Mouse (Mus musculus): Measurements from ENCODE around the gene Cad.

Gene Cad

GRCm38 (mm10) chr5:31110781-31111180 is 56.2 kb downstream of the Cad start:
- in situ Hi-C loops (cut with MboI), result no loop called here

DNA sequence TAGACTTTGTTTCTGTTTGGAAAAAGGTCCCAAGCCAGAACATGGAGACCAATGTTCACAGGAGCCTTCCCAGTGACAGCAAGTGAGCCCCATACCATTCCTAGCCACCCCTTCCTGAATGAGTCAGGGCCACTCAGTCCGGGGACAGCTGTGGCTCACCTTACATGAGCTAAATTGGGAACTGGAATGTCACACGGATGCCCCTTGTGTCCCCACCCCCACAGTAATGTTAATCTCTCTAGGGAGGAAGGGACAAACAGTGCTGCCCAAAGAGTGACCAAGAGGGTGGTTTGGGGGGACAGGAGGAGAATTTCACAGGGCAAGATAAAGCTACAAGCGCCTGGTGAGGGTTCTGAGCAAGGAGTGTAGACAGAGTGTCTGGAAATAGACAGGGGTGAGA is 61.8 kb downstream of the Cad start, which contains the start of gene Trim54:
Trim54 (plus strand) TSS at position 359 of the 400 bp plus-strand sequence.
- in situ Hi-C loops (cut with MboI), result no loop called here

DNA sequence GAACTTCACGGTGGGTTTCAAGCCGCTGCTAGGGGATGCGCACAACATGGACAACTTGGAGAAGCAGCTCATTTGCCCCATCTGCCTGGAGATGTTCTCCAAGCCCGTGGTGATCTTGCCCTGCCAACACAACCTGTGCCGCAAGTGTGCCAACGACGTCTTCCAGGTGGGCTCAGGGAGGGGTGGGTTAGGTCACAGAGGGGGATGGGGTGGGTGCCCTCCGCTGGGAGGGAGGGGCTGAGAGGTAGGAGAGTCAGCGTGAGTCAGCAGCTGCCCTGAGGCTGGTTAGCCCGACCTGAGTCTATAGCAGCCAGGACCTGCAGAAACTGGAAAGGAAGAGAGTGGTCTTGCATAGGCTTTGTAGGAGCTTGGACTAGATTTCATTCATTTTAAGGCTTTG is 62.3 kb downstream of the Cad start:
- in situ Hi-C loops (cut with MboI), result no loop called here

DNA sequence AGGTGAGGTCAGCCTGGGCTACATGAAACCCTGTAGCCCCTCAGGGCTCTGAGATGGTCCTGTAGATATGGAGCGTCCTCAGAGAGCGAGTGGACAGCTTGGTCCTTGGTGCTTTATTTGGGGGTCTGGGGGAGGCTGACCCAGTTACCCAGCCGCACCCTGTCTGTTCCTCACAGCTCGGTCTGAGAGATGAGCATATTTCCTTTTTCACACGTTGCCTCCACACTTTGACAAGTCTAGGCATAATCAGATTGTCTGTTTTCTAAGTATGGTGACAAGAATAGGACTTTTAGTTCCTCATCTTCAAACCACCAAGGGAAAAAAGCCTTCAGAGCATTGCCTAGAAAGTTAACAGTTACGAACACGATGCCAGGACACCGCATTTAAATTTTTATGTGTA is 66.5 kb downstream of the Cad start:
- in situ Hi-C loops (cut with MboI), result no loop called here

GRCm38 (mm10) chr5:31123481-31123880 is 68.9 kb downstream of the Cad start:
- in situ Hi-C loops (cut with MboI), result no loop called here

- in situ Hi-C loops (cut with MboI), result no loop called here
These were observed 71.5 kb downstream of the Cad start for GRCm38 (mm10) chr5:31126050-31126449.
